ENCODE assay signal across 8 mouse cellular contexts in genomic region chr17:73803521-73804184, GRCm38 (mm10). TPM values are rescaled to one million over a fixed set of nuclear protein-coding genes. Genes with fewer than 3 reads are reported as not detected.
DNase-seq lines count a peak whose midpoint lies in the region; ATAC-seq and TF ChIP-seq lines count a peak whose summit lies in the region.

Ehd3 (plus strand) TSS chr17:73804134.

- H3K4me1 ChIP-seq in erythroblast, embryonic 14.5 days (ENCODE audit: control insufficient read depth) = peaks cover 27% of the 10 kb centered on the region
- peaks cover 11% of the 10 kb centered on the region for H3K4me1 ChIP-seq in testis, adult 2 months (ENCODE audit: control insufficient read depth, insufficient read depth, low read length)
- H3K4me1 ChIP-seq in intestine, postnatal 0 days (replicated peaks; ENCODE audit: control insufficient read depth, insufficient read depth, low read length) = no peaks in the 10 kb centered on the region
- H3K4me1 ChIP-seq in midbrain, embryonic 16.5 days (ENCODE audit: control insufficient read depth, insufficient read depth, low read length) = peaks cover 10% of the 10 kb centered on the region; the same call in 1 of the 2 replicates

- no peaks in the 10 kb centered on the region for H3K36me3 ChIP-seq in erythroblast, embryonic 14.5 days (ENCODE audit: control insufficient read depth)
- no peaks in the 10 kb centered on the region for H3K36me3 ChIP-seq in testis, adult 2 months (ENCODE audit: control insufficient read depth, insufficient read depth, low read length)
- H3K36me3 ChIP-seq in intestine, postnatal 0 days (ENCODE audit: control insufficient read depth, insufficient read depth) = no peaks in the 10 kb centered on the region
- no peaks in the 10 kb centered on the region for H3K36me3 ChIP-seq in midbrain, embryonic 16.5 days (ENCODE audit: control insufficient read depth, insufficient read depth, low read length)

- no peak for TF ChIP-seq POLR2A in testis, adult 2 months (IDR thresholded peaks at IDR 0.05; ENCODE audit: control insufficient read depth, low read depth, low read length)

- no peak for ATAC-seq in erythroblast, adult 5-6 weeks (replicated peaks; ENCODE audit: low FRiP score, poor library complexity, severe bottlenecking)
- ATAC-seq in intestine, postnatal 0 days = no peak
- no peak for ATAC-seq in midbrain, embryonic 16.5 days

- peak within 1 kb of the TSS; percentile 69 for H3K4me3 ChIP-seq in erythroblast, embryonic 14.5 days (replicated peaks)
- H3K4me3 ChIP-seq in testis, adult 2 months (ENCODE audit: control insufficient read depth, low read depth, low read length) = peak within 1 kb of the TSS; percentile 79
- peak within 1 kb of the TSS; percentile 46 for H3K4me3 ChIP-seq in intestine, postnatal 0 days (ENCODE audit: low read depth, low read length)
- H3K4me3 ChIP-seq in midbrain, embryonic 16.5 days (ENCODE audit: low read depth, low read length) = peak within 1 kb of the TSS; percentile 75

- H3K27me3 ChIP-seq in erythroblast, embryonic 14.5 days (ENCODE audit: control insufficient read depth) = peaks cover 20% of the 10 kb centered on the region
- no peaks in the 10 kb centered on the region for H3K27me3 ChIP-seq in testis, adult 2 months (ENCODE audit: control insufficient read depth, insufficient read depth, low read length)
- peaks cover 37% of the 10 kb centered on the region for H3K27me3 ChIP-seq in intestine, postnatal 0 days (replicated peaks; ENCODE audit: control insufficient read depth, insufficient read depth, low read length)
- no peaks in the 10 kb centered on the region for H3K27me3 ChIP-seq in midbrain, embryonic 16.5 days (ENCODE audit: control insufficient read depth, insufficient read depth, low read depth, low read length)

- H3K4me2 ChIP-seq in intestine, postnatal 0 days (replicated peaks; ENCODE audit: low read depth) = peak within 1 kb of the TSS; percentile 61
- H3K4me2 ChIP-seq in midbrain, embryonic 16.5 days (ENCODE audit: low read length) = peak within 1 kb of the TSS; percentile 64

- DNase-seq in testis, postnatal 10 days (ENCODE audit: low spot score) = no peak
- DNase-seq in right cerebral cortex, postnatal 25 days = no peak
- no peak for DNase-seq in frontal cortex, postnatal 36 days (ENCODE audit: low spot score in 2 of 2)

- H3K9ac ChIP-seq in intestine, postnatal 0 days (ENCODE audit: low read depth, low read length) = peak within 1 kb of the TSS; percentile 41
- H3K9ac ChIP-seq in midbrain, embryonic 16.5 days (ENCODE audit: low read depth, low read length) = peak within 1 kb of the TSS; percentile 87

- TF ChIP-seq CTCF in testis, adult 2 months (IDR thresholded peaks at IDR 0.05; ENCODE audit: control insufficient read depth, insufficient read depth, insufficient replicate concordance, low read depth, low read length) = no peak
- TF ChIP-seq CTCF in intestine, postnatal 0 days (IDR thresholded peaks at IDR 0.05; ENCODE audit: low read depth) = no peak

- H3K9me3 ChIP-seq in erythroblast, embryonic 14.5 days (ENCODE audit: control insufficient read depth, low read length) = 0 out of 2 replicates have a peak, but pooled peaks cover 3% of the 10 kb centered on the region
- no peaks in the 10 kb centered on the region for H3K9me3 ChIP-seq in intestine, postnatal 0 days (ENCODE audit: control insufficient read depth)
- H3K9me3 ChIP-seq in midbrain, embryonic 16.5 days (replicated peaks; ENCODE audit: control insufficient read depth, low read length, poor library complexity, severe bottlenecking) = no peaks in the 10 kb centered on the region

- H3K27ac ChIP-seq in testis, adult 2 months (ENCODE audit: control insufficient read depth, insufficient read depth, low read depth, low read length) = no peak within 1 kb of the TSS; the same call in 1 of the 2 replicates
- H3K27ac ChIP-seq in intestine, postnatal 0 days (ENCODE audit: low read depth, low read length) = no peak within 1 kb of the TSS
- peak within 1 kb of the TSS; percentile 91 for H3K27ac ChIP-seq in midbrain, embryonic 16.5 days (ENCODE audit: low read length)

- 83% methylated on average over 5 of the region's 5 CpGs for whole genome bisulfite sequencing in intestine, postnatal 0 days
- WGBS in midbrain, embryonic 16.5 days = 88% methylated on average over 5 of the region's 5 CpGs

RNA-seq across cellular contexts. Expression of gene Ehd3, which starts in this region (rescaled TPM):
- 0.03 and 0.05 TPM in 2 replicates for polyA plus RNA-seq in erythroblast, embryonic 14.5 days (2012)
- total RNA-seq in erythroblast, adult 5-6 weeks (2015; ENCODE audit: low replicate concordance) = 0.42 and 2.3 TPM in 2 replicates
- 1.6 TPM in 1 of 2 replicates, not detected in the other for total RNA-seq in erythroblast, adult 5-6 weeks (2017; ENCODE audit: low replicate concordance)
- 1.7 and 2.3 TPM in 2 replicates for polyA plus RNA-seq in testis, adult 2 months (2012; rRNA removed)
- 5.0 and 5.3 TPM in 2 replicates for polyA plus RNA-seq in intestine, postnatal 0 days (2015; fragmentation: Nextera tagmentation; extraction: Ambion mirVana)
- polyA plus RNA-seq in midbrain, embryonic 16.5 days (2015; fragmentation: Nextera tagmentation; extraction: Ambion mirVana) = 22.0 and 25.5 TPM in 2 replicates
